Mouse (Mus musculus) liver, embryonic 12.5 days (tissue): ENCODE data around the gene Vim. TPM values are rescaled to one million over a fixed set of nuclear protein-coding genes. Genes with fewer than 3 reads are reported as not detected.

Experiments used
- ATAC-seq: fragments of 200-750 bp; cut with Nextera tagmentation; 2 replicates; pipeline ENCODE4 v1.8.0; 2017; ENCODE audit warnings: moderate number of reproducible peaks, mild to moderate bottlenecking, moderate library complexity
- H3K27ac ChIP-seq: fragments of 300-500 bp; sonication (generic); 2 replicates; pipeline ENCODE4 v1.5.1; 2016; ENCODE audit warnings: mild to moderate bottlenecking
- H3K27me3 ChIP-seq: fragments of 300-500 bp; sonication (generic); replicated peaks from 2 replicates; pipeline ENCODE4 v1.6.1; 2016; ENCODE audit warnings: mild to moderate bottlenecking, moderate library complexity
- H3K36me3 ChIP-seq: fragments of 300-500 bp; sonication (generic); 2 replicates; pipeline ENCODE4 v1.6.1; 2016; ENCODE audit warnings: mild to moderate bottlenecking, moderate library complexity
- H3K4me1 ChIP-seq: fragments of 300-500 bp; sonication (generic); 2 replicates; pipeline ENCODE4 v1.6.1; 2016
- H3K4me2 ChIP-seq: fragments of 300-500 bp; sonication (generic); 2 replicates; pipeline ENCODE4 v1.6.1; 2016; ENCODE audit warnings: mild to moderate bottlenecking, moderate library complexity
- H3K4me3 ChIP-seq: fragments of 300-500 bp; sonication (generic); 2 replicates; pipeline ENCODE4 v1.5.1; 2016; ENCODE audit warnings: mild to moderate bottlenecking, moderate library complexity
- H3K9ac ChIP-seq: fragments of 300-500 bp; sonication (generic); 2 replicates; pipeline ENCODE4 v1.6.1; 2016; ENCODE audit warnings: mild to moderate bottlenecking, moderate library complexity
- H3K9me3 ChIP-seq: fragments of 300-500 bp; sonication (generic); replicated peaks from 2 replicates; pipeline ENCODE4 v1.6.1; 2016; ENCODE audit warnings: mild to moderate bottlenecking, moderate library complexity
- WGBS: fragments of 180-500 bp; shearing (Covaris S2); methylation state at CpG from one replicate; pipeline ENCODE4 v1.1.7; 2016; ENCODE audit not compliant: insufficient replicate concordance; 5-methylcytosine and 5-hydroxymethylcytosine counted together
- polyA plus RNA-seq: library from polyadenylated mRNA; unstranded; fragments of >200 nt; fragmentation: Nextera tagmentation; extraction: Ambion mirVana; gene quantifications from 2 replicates; pipeline ENCODE4 v1.2.1, GENCODE M21; 2016

Gene Vim
- polyA plus RNA-seq, 1 experiment from 2014 or later = 120 TPM

DNA sequence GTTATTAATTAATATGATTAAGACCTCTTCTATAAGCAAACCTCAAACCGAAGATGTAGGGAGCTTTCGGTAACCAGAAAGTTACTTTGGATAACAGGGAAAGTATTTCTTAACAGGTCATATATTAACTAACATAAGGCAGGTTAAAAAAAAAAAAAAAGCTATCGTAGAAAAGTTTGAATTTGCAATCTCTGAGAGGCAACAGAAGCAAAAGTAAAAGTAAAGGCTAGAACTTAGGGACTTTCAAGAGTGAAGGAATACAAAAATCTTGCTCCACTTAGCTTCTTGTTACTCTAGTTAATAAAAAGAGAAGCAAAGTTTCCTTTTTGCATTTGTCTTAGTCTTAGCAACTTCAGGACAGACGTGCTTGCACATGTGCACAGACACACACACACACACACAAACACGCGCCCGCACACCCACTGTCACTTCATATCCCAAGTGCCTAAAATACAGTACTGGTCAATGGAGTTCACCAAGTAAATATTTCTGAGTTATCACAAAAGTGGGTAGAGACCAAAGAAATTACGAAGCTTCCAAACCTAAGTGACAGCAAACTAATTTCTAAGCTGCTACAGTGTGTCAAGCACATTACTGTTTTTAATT, 30.1 kb upstream of the Vim start:
- H3K36me3 ChIP-seq = no peaks in the 10 kb centered on the region
- H3K9ac ChIP-seq = peak overlapping the region; percentile 79
- peaks cover 44% of the 10 kb centered on the region for H3K4me1 ChIP-seq
- H3K4me3 ChIP-seq = peak overlapping the region; percentile 70
- no peaks in the 10 kb centered on the region for H3K27me3 ChIP-seq
- peak overlapping the region; percentile 96 for H3K27ac ChIP-seq
- 48% methylated on average over 8 of the region's 8 CpGs for WGBS
- ATAC-seq = peak; percentile 48
- peak overlapping the region; percentile 85 for H3K4me2 ChIP-seq
- no peaks in the 10 kb centered on the region for H3K9me3 ChIP-seq

DNA sequence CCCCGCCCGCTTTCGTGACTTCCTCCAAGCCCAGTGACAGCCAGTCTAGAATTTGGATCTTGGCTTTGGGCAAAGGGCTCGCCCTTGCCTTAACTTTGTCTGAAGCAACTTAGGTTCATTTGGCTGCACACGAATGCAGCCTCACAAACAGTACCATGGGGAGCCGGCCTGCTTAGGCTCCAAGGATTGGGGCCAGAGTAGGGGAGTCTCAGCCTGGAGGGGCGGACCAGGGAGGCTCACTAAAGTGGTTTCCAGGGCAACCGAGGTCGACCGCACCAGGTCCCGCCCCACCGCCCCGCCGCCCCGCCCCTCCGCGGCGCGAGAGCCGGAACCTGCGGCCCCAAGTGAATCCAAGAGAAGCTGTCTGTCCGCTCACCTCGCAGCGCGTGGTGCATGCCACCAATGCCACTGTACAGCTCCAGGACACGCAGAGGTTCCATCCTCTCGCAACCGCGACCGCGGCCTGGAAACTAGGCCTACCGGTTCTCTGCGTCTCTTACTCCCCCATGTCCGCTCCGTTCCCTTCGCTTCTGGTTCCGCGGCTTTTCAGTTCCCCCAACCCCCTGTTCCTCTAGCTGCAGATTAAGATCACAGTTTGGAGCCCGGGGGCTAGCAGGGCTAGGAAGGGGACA, 29.4 kb upstream of the Vim start, which contains the start of gene Trdmt1:
TSS of gene Trdmt1 (minus strand) at position 476 of the 632 bp plus-strand sequence.
- Histone ChIP-seq H3K27ac (peak within 1 kb of the TSS; percentile 96), H3K36me3 (no peaks in the 10 kb centered on the region), H3K27me3 (no peaks in the 10 kb centered on the region), H3K4me3 (peak within 1 kb of the TSS; percentile 70), H3K4me2 (peak within 1 kb of the TSS; percentile 85), H3K9ac (peak within 1 kb of the TSS; percentile 79), H3K4me1 (peaks cover 37% of the 10 kb centered on the region), H3K9me3 (no peaks in the 10 kb centered on the region)
- under 1% methylated on average over 39 of the region's 39 CpGs for WGBS
- ATAC-seq = peak; percentile 100

DNA sequence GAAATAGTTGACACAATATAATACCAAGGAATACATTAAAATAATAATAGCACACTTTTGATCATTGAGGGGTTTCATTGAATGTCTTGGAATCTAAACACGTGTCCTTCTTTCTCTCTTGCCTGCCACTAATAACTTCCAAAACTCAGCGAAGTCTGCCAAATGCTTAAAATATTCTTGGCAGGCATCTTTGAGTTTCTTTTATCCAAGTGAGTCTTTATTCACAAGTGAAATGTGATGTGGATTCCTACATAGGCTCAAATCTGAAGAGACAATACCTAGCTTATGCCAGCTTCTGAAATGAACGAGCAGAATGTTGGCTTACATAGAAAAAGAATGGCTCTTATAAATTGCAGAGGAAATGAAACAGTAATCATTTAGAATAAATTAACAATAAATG, 25.0 kb upstream of the Vim start:
- no peak overlapping the region for H3K27ac ChIP-seq
- WGBS = 71% methylated on average over 3 of the region's 3 CpGs
- no peaks in the 10 kb centered on the region for H3K27me3 ChIP-seq
- H3K4me3 ChIP-seq = no peak overlapping the region
- H3K4me2 ChIP-seq = no peak overlapping the region
- H3K9me3 ChIP-seq = no peaks in the 10 kb centered on the region
- no peaks in the 10 kb centered on the region for H3K36me3 ChIP-seq
- peaks cover 15% of the 10 kb centered on the region for H3K4me1 ChIP-seq
- no peak overlapping the region for H3K9ac ChIP-seq
- no peak for ATAC-seq

DNA sequence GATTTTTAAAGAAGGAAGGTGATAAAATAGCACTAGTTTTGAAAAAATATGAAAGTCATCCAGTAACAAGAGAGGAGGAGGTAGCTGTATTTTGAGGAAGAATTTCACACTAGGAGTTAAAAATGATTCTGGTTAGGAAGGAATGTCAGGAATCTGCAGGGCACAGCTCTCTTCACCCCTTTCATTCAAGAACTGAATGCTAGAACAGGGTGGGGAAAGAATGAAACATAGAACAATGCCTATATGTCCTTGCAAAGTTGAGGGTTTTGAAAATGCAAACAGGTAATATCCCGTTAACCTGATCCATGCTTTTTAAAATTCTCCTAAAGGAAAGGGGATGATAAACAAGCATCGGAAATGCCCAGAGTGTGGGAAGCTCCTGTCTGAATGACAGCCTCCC, 19.8 kb upstream of the Vim start:
- Histone ChIP-seq H3K9ac (no peak overlapping the region), H3K27me3 (peaks cover 5% of the 10 kb centered on the region), H3K4me3 (no peak overlapping the region), H3K4me1 (0 out of 2 replicates have a peak, but pooled peaks cover 2% of the 10 kb centered on the region), H3K36me3 (no peaks in the 10 kb centered on the region), H3K27ac (no peak overlapping the region), H3K4me2 (no peak overlapping the region), H3K9me3 (no peaks in the 10 kb centered on the region)
- WGBS = 63% methylated on average over 2 of the region's 2 CpGs
- ATAC-seq = no peak

DNA sequence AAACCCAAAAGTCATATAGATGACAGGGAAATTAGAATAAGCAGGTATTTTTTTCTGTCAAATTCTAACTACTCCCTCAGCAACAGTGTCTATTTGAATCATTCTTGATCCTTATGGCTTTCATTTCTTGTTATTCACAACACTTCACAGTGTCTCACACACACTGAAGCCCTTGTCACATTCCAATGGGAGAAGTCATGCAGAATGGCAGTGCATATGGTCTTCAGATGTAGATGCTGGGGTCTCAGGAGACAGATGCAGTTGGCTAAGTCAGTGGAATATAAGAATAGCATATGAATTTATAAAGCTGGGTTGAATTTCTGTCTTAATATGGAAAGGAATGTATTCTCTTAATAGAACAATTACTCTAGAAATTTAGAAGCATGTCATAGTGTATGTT, 17.5 kb upstream of the Vim start:
- Histone ChIP-seq H3K4me1 (0 out of 2 replicates have a peak, but pooled peaks cover 4% of the 10 kb centered on the region), H3K4me3 (no peak overlapping the region), H3K4me2 (no peak overlapping the region), H3K36me3 (no peaks in the 10 kb centered on the region), H3K9ac (no peak overlapping the region), H3K27me3 (peaks cover 5% of the 10 kb centered on the region), H3K9me3 (no peaks in the 10 kb centered on the region), H3K27ac (no peak overlapping the region)
- no peak for ATAC-seq

DNA sequence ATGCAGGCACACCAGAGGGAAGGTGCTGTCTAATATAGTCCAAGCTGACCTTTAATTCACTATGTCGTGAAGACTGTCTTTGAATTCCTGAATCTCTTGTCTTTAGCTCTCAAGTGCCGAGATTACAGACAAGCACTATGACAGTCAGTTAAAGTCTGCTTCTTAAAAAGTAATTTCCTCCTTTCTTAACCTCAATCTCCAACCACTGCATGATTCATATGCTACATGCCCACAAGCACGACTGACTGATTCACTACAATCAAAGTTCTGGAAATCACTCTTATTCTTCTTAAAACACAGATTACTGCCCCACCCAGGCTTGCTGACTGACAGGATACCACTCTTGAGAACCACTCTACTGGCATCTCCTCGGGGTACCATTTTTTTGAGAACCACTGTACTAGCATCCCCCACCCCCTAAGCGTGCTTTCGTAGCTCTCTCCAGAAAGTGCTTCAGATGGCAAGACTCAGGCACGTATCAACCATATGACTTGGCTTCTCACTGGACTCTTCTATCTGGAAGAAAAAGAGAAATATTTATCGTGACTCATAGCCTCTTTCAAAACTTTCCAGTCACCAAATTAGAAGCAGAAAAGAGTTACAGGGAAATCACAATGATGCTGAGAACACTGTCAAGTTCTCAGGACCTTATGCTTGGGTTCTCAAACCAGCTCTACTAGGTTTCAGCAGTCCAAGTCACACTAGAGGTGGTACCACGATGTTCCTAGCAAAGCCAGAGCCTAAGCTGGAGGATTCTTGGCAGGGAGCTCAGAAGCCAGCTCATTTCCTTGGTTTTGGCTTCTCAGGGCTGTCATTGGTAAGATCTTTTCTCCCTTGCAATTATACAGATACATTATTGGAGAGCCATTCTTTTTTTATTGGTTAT, 16.3 kb upstream of the Vim start:
- no peak for ATAC-seq
- WGBS = 62% methylated on average over 9 of the region's 9 CpGs

DNA sequence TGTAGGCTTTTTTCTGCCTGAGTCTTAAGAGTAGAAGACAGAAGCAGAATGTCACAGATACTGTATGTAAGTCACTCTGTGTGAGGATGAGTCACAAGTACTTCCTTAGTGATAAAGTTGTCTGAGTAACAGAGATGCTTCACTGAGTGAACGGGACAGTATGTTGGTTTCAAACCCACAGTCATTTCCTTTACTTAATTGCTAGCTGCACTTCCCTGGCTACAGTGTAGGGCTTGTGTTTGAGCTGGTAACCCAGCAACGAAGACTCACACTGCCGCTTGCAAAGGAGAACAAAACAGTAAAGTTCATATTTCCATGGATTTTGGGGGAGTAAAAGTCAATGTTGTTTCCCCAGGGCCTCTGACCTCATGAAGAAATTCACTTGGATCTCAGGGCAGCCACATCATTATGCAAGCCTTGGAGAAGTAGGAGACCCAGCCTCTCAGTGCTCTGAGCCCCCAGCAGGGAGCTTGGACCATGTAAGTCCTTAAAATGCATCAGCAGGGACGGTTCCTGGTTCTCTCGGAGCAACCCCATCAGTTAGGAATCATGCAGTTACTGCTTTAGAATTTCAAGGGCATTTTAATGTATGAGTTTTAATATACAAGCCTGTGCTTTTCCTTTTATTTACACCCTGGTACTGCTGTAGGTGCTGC, 15.0 kb upstream of the Vim start:
- WGBS = 12% methylated on average over 5 of the region's 5 CpGs
- H3K36me3 ChIP-seq = no peaks in the 10 kb centered on the region
- peaks cover 5% of the 10 kb centered on the region for H3K27me3 ChIP-seq
- H3K4me2 ChIP-seq = no peak overlapping the region
- H3K27ac ChIP-seq = no peak overlapping the region
- peak; percentile 58 for ATAC-seq
- no peak overlapping the region for H3K4me3 ChIP-seq
- H3K4me1 ChIP-seq = 0 out of 2 replicates have a peak, but pooled peaks cover 4% of the 10 kb centered on the region
- H3K9ac ChIP-seq = no peak overlapping the region
- no peaks in the 10 kb centered on the region for H3K9me3 ChIP-seq

More for the DNA sequence above, 16.3 kb upstream of the Vim start:
- no peak overlapping the region for H3K4me3 ChIP-seq
- H3K27ac ChIP-seq = no peak overlapping the region
- H3K9me3 ChIP-seq = no peaks in the 10 kb centered on the region
- H3K27me3 ChIP-seq = peaks cover 5% of the 10 kb centered on the region
- no peaks in the 10 kb centered on the region for H3K36me3 ChIP-seq
- no peak overlapping the region for H3K4me2 ChIP-seq
- H3K4me1 ChIP-seq = 0 out of 2 replicates have a peak, but pooled peaks cover 4% of the 10 kb centered on the region
- H3K9ac ChIP-seq = no peak overlapping the region

DNA sequence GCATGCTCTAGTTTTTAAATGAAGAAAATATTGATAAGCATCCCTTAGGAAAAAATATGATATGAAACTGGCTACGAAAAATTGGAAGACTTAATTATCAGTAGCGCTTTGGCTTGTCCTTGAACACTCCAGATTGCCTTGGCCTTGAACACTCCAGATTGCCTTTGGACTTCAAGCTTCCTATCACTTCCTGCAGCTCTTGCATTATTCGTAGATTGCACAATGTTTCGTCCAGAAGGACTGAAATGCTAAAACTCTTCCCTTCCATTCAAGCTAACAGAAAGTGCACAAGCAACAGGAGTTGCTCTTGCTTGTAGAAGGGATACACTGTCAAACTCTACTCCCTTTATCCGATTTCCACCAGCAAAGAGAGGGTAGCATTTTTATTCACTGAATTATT, 14.4 kb upstream of the Vim start:
- 43% methylated on average over 5 of the region's 5 CpGs for WGBS
- Histone ChIP-seq H3K9me3 (no peaks in the 10 kb centered on the region), H3K27me3 (peaks cover 5% of the 10 kb centered on the region), H3K9ac (no peak overlapping the region), H3K4me2 (no peak overlapping the region), H3K27ac (no peak overlapping the region), H3K4me1 (0 out of 2 replicates have a peak, but pooled peaks cover 4% of the 10 kb centered on the region), H3K36me3 (no peaks in the 10 kb centered on the region), H3K4me3 (no peak overlapping the region)
- no peak for ATAC-seq

DNA sequence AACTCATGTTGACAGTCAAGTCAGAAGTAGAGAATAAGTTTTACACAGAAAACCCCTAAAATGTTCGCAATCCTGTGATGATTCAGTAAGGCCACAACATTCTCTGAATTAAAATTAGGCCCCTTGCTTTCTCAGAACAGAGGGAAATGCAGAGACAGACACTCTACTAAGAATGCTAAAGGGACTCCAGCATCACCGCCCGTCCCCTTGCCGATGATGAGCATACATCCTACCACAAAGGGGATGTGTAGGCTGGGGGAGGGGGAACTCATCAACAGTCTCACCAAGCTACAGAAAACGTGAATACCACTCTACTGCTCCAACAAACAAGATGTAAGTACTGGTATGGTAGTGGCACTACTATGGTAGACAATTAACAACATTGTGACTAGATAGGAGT, 14.0 kb upstream of the Vim start:
- ATAC-seq = no peak
- Histone ChIP-seq H3K4me3 (no peak overlapping the region), H3K36me3 (no peaks in the 10 kb centered on the region), H3K27ac (no peak overlapping the region), H3K27me3 (peaks cover 5% of the 10 kb centered on the region), H3K9me3 (no peaks in the 10 kb centered on the region), H3K9ac (no peak overlapping the region), H3K4me2 (no peak overlapping the region), H3K4me1 (0 out of 2 replicates have a peak, but pooled peaks cover 4% of the 10 kb centered on the region)
- WGBS = 60% methylated on average over 5 of the region's 5 CpGs

DNA sequence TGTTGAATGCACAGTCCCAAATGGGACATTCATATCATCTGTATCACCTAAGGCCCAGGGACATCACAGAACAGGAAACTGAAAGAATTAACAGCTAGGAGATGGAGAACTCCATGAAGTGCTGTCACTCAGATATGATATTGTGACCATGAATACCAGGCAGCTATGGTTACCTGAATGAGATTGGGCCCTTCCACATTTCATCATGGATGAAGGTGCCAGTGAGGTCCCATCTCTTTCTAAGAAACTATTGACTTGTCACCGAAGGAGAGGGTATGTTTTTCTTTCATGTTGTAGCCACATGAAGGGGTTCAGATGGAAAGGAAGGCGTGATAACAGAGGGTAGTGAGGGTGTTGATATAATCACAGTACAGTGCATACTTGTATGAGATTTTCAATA, 13.3 kb upstream of the Vim start:
- no peak overlapping the region for H3K27ac ChIP-seq
- H3K36me3 ChIP-seq = no peaks in the 10 kb centered on the region
- H3K4me1 ChIP-seq = 0 out of 2 replicates have a peak, but pooled peaks cover 4% of the 10 kb centered on the region
- no peak overlapping the region for H3K4me2 ChIP-seq
- no peak overlapping the region for H3K9ac ChIP-seq
- H3K4me3 ChIP-seq = no peak overlapping the region
- H3K9me3 ChIP-seq = no peaks in the 10 kb centered on the region
- ATAC-seq = no peak
- peaks cover 5% of the 10 kb centered on the region for H3K27me3 ChIP-seq
- 54% methylated on average over 2 of the region's 2 CpGs for WGBS

DNA sequence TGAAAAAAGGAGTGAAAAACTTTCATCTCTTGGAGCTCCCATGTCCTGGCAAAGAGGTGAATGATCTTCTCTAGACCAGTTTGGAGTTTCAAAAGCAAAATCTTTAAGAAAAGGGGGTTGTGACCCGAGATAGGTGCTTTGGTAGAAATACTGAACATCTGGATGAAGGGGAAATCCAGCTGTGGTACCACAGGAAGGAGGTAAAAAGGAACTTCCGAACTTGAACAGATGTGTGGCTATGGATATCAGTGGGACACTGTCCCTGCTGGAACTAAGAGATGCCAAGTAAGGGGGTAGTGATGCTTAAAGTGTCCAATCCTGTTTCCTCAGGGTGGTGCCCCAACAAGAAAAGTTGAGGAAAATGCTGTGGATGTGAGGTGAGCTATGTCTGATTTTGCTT, 3.6 kb upstream of the Vim start:
- H3K4me2 ChIP-seq = no peak overlapping the region
- H3K4me3 ChIP-seq = no peak overlapping the region
- H3K36me3 ChIP-seq = no peaks in the 10 kb centered on the region
- no peak for ATAC-seq
- no peak overlapping the region for H3K9ac ChIP-seq
- H3K27me3 ChIP-seq = peaks cover 38% of the 10 kb centered on the region
- H3K27ac ChIP-seq = no peak overlapping the region
- H3K4me1 ChIP-seq = peaks cover 29% of the 10 kb centered on the region
- 44% methylated on average over 2 of the region's 2 CpGs for WGBS
- H3K9me3 ChIP-seq = no peaks in the 10 kb centered on the region
